Mouse (Mus musculus) adipocyte (in vitro differentiated cells): ENCODE data around the gene 1810055G02Rik.

ENCODE experiments used
- DNase-seq: peaks from one replicate; pipeline ENCODE4 v3.0.0-alpha.2; 2016; ENCODE audit warnings: low spot score

The 1810055G02Rik gene

DNA sequence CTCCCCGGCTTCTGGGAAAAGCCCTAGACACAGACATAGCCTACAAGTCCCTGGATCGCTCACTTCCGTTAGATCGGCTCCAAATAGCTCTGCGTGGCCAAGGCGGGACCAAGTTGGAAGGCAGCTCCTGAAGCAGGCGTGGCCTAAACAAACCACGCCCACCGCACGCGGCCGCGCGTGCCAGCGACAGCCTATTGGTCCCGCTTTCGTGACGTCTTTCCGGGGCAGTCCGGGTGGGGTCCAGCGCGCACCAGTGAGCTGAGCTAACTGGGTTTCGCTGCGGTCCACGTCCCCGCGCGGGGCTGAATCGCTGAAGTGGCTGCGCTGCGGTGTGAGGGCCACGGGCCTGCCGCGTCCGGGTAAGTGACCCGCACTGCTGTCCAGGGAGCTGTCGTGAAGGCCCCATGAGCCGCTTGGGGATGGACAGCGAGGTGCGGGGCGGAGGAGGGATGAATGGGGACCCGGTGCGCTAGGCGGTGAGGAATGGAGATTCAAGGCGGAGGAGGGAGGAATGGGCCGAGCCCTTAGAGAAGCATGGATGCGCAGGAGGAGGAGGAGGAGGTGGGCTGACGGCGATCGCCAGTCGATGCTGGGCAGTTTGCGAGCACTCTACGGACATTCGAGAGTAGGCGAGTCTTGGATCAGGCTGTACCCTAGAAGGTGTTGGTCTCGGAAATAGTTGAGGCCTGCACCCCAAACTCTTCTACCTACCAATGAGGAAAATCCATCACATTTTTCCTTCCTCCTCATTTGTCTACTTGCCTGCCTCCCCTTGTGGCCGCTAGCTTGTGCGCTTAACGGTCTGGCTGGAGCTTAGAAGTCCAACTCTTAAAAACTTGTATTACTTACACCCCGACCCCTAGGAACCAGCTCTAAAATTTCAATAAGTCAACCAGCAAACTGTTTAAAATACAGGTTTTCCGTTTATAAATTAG is at the start of gene 1810055G02Rik:
Gene 1810055G02Rik (plus strand): TSS at position 216 of the 935 bp plus-strand sequence.
- DNase-seq, result peak; percentile 97

DNA sequence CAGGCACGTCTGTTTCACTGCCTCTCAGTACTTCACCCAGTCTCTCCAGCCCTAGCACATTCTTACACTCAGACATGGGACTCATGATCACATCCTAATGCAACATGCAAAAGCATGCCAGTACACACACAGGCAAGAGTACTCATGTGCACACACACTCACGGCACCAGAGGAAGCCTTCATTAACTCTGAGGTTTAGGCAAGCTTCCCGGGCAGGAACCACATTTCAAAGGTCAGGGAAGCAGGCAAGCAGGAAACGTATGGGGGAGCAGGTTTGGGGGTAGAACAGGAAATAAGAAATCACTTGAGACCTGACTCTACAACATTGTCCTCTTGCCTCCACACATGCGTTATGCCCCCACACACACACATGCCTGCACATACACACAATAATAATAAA is 42.6 kb upstream of the 1810055G02Rik start:
- peak; percentile 42 for DNase-seq

DNA sequence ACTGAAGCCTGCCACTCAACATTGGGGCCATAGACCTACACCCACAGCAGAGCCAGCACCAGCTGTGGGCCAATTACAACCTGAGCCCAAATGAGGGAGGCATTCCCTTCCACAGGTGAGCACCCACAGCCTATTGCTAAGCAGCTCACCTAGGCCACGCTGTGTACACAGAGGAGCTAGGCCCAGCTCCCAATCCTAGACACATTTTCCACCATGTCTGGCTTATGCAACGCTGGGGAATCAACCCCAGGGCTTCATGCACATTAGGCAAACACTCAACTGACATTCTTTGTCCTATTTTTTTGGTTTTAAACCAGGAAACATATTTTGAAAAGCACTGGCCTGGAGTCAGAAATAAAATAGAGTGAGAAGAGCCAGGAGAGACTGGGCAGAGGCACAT is 41.5 kb upstream of the 1810055G02Rik start:
- DNase-seq, result peak; percentile 89

- peak; percentile 83 for DNase-seq
Measured at GRCm38 (mm10) chr19:3667155-3667895, 40.8 kb upstream of the 1810055G02Rik start.

DNA sequence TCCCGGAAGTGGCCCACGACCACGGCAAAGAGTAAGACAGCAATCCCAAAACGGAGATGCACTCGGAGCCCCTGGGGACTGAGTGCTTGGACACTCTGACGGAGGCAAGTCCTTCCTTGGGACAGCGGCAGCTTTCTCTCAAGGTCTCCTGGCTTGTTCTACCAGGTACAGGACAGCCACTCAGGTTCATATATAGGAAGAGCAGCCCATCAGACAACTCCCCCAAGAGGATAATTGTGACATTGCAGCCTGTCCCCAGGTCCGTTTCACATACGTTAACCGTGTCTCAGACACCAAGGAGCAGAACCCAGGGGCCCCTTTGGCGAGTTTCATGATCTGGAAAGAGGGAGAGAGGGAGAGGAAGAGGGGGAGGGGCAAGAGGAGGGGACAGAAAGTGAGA is 40.1 kb upstream of the 1810055G02Rik start:
- DNase-seq, result no peak

GRCm38 (mm10) chr19:3668551-3668950 is 39.5 kb upstream of the 1810055G02Rik start:
- no peak for DNase-seq

- no peak for DNase-seq
Measured at GRCm38 (mm10) chr19:3669100-3669499, 39.0 kb upstream of the 1810055G02Rik start.

DNA sequence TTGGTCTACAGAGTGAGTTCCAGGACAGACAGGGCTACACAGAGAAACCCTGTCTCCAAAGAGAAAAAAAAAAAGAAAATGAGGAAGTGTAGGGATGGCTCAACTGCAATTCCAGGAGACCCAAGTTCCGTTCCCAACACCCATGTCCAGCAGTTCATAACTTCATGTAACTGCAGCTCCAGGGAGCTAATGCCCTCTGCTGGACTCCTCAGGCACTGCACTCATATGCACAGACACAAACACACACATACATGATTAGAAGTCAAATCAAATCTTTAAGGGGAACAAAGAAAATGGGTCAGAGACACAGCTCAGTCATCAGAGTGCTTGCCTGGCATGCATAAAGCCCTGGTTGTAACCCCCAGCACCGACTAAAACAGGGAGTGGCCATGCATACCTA is 34.9 kb upstream of the 1810055G02Rik start:
- no peak for DNase-seq

DNA sequence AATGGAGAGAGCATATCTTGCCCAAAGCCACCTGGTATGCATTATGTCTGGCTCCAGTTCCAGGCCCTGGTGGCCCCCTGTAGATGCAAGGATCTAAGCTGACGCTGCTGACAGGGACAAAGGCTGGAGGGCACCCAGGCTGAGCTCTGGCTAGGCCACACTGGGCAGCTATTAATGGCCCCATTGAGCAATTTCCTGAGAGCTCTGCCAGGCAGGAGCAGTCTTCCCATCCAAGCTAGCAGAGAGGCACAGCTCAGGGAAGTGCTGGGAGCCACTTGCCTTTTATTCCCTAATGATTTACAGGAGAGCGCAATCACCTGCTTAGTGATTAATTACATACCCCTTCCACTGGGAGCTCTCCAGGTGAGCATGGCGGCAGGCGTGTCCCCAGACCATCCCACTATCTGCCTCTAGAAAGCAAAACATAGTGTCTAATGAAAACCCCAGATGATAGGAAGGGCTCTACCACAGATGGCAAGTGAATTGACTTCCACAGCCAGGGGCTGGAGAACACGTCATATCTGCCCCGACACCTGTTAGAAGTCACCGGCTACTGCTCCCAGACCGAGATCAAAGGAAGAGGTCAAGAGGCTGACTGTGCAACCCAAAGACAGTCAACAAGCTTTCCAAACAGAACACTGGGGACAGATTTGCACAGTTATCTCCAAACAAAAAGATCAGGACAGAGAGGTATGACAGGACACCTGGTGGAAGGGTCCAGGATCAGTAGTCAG is 33.8 kb upstream of the 1810055G02Rik start:
- peak; percentile 92 for DNase-seq

DNA sequence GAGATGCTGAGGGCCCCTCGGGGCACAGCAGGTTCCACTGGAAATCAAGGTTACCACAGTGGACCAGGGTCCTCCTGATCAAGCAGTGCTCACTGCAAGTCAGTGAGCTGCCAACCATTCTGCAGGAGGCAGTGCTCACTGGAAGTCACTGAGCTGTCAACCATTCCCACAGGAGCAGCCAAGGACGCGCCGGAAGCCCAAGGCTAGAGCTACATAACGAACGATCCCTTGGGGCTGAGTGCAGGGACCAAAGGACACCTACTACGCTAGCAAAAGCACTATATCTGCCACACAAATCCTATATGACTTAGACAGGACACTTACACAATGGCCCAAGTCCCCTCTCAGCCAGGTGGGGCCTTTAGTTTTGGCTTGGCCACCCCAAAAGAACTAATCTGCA is 27.4 kb upstream of the 1810055G02Rik start:
- peak; percentile 54 for DNase-seq

- peak; percentile 94 for DNase-seq
Measured at GRCm38 (mm10) chr19:3681310-3681934, 26.7 kb upstream of the 1810055G02Rik start.

DNA sequence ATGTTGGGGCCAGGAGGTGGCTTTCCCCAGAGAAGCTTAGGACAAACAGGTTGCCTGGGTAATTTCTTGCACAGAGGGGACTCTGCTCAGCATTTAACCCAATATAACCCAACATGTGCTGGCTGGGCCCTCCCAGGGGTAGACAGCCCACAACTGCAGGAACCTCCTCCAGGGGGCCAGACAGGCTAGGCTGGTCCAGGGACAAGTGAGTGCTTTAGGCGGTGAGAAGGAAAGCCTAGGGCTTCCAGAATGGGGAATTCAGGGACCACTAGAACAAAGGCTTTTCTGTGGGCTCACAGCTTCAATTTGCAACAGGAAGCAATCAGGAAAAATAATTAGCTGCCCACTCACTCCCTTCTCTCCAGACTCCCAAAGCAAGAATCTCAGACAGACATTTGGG is 23.7 kb upstream of the 1810055G02Rik start:
- DNase-seq, result no peak

DNA sequence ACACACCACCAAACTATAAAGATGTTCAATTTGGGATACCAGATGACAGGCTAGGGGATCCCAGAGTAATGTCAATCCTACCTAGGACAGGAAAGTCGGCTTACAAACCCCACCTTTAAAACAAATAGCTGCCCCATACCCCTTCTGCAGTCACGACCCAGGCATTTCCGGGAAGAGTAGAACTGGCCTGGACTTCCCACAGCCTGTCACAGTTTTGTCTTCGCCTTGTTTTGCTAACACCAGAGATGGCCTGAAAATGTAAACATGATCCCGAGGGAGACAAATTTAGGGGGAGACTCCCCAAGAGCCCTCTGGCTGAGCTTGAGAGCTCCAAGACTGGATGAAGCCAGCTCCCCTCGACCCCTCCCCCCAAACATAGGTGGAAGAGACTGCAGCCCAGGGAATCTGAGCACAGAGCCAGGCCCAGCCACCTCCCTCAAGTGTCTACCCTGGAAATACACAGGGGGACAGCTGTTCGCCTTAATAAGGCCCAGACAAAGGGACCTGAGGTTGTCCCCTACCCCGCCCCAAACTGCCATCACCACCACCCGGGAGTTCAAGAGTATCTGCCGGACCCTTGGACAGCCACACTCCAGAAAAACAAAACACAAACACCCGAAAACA is 23.0 kb upstream of the 1810055G02Rik start:
- DNase-seq, result peak; percentile 43

DNA sequence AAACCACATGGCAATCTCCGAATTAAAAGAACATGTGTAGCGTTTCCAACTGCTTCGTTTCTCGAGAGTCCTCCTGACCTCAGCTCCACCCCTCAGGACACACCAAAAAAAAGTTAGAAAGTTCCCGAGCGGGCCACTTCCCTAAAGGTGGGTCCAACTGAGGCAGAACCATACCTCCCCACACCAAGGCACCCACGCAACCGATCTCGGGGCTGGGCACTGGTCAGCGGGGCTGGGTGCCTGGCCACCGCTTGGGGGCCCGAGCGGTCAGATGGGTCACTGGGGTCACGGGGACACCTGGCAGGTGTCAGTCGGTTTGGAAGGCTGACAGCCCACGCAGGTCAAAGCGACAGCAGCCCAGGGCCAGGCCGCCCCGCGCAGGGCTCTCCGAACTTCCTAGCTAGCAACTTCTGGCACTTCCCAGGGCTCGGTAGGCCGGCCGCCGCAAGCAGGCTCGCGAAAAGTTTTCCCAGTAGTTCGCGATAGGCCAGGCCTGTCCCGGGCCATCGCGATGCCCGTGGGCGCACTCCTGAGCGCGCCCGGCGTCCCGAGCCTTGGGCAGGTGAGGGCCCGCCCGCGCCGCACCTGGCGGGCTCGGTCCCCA is 22.4 kb upstream of the 1810055G02Rik start:
- peak; percentile 47 for DNase-seq

- peak; percentile 41 for DNase-seq
Measured at GRCm38 (mm10) chr19:3686215-3686894, 21.7 kb upstream of the 1810055G02Rik start, which contains the start of gene Lrp5. TSS of gene Lrp5 (minus strand) at chr19:3686564.

- no peak for DNase-seq
Measured at GRCm38 (mm10) chr19:3687676-3688171, 20.4 kb upstream of the 1810055G02Rik start.

DNA sequence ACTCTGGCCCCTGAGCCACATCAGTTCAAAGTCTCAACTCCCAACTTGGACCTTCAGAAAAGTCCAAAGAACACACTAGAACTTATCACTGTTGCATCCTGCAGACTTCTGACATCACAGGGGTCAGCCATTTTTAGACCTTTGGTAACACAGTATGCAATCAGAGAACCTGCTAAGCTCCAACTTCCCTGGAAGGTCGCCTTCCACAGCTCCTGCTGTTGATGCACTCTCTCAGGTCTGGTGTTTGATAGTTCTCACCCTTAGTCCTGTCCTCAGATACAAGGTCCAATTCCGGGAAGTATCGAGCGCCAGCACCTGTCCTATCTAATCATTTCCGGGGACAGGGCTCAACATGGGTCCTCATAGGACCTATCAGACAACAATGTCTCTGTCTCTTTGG is 16.8 kb upstream of the 1810055G02Rik start:
- DNase-seq, result no peak

DNA sequence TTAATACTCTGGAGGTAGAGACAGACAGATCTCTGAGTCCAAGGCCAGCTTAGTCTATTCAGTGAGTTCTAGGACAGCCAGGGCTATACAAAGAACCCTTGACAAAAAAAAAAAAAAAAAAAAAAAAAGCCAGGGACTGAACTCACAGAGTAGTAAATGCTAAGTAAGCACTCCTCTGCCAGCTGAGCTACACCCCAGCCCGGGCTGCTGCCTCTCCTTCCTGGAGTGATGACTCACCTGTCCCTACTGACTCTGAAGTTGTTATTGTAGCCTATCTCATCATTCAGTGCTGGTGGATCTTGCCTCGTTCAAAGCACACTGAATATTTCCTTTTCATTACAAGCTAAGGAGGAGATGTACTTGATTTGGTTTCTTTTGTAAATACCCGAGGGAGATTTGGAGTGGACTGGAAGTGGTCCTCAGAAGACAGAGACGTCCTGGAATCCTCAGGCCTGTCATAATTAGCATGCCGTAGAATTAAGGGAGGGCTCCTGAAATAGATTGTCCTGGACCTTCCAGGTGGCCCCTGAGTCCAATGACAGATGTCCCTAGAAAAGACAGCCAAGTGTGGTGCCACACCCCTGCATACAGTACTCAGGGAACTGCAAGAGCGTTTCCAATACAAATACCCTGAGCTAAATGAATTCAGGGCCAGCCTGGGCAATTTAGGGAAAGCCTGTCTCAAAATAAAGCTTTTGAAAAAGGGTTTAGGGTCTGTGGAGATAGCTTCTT is 15.5 kb upstream of the 1810055G02Rik start:
- DNase-seq, result no peak

DNA sequence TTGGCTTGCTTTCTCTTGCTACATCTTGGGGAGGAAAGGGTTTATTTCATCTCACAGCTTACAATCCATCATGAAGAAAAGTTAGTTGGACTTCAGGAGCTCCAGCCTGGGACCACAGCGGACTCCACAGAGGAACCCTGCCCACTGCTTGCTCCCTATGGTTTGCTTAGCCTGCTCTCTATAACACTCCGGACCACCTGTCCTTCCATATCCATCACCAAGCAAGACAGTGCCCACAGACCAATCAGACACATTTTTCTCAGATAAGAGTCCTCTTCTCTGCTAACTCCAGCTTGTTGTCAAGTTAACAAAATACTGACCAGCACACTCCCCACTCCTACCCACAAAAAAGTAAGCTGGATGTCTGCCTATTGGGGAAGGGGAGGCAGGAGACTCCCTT is 13.6 kb upstream of the 1810055G02Rik start:
- DNase-seq, result no peak
